Mouse (Mus musculus): ENCODE measurements around the gene Zscan2. TPM values are rescaled to one million over a fixed set of nuclear protein-coding genes. Genes with fewer than 3 reads are reported as not detected.

Zscan2 gene
- total and polyA plus RNA-seq, 3 experiments, result 0.82 to 3.7 (median 1.7) TPM

GRCm38 (mm10) chr7:80860227-80860626, 493 bp upstream of the Zscan2 start:
- Histone ChIP-seq H3K4me3 (replicated peaks in 1 of 3; ENCODE audit: low read depth in 2 of 3, low read length in 2 of 3, poor library complexity in 1 of 3) (peak overlapping the region; percentile 87 to 94 (median 88)), H3K79me2 (replicated peaks; ENCODE audit: control insufficient read depth, extremely low read depth, insufficient read depth, poor library complexity, severe bottlenecking) (no peaks in the 10 kb centered on the region), H3K9ac (ENCODE audit: insufficient read depth, low read depth) (peak overlapping the region; percentile 34; the same call in 1 of the 2 replicates), H3K27me3 (replicated peaks) (no peaks in the 10 kb centered on the region), H3K4me1 (ENCODE audit: control insufficient read depth in 1 of 2, insufficient read depth in 2 of 2) (peaks cover 2 to 35% of the 10 kb centered on the region in 2 experiments; a peak in 3 of 4 replicates), H3K36me3 (replicated peaks in 1 of 2; ENCODE audit: control insufficient read depth in 1 of 2, insufficient read depth in 1 of 2, low read length in 1 of 2) (peaks cover 2 to 17% of the 10 kb centered on the region in 2 experiments), H3K27ac (ENCODE audit: insufficient read depth, low read depth) (no peak overlapping the region), H3K4me2 (ENCODE audit: insufficient read depth, low read depth, poor library complexity, severe bottlenecking) (peak overlapping the region; percentile 82), H3K9me3 (replicated peaks; ENCODE audit: low read length) (no peaks in the 10 kb centered on the region)
- peak; percentile 69 for DNase-seq (ENCODE audit: extremely low read depth)
- dilution Hi-C loops (cut with MboI; ENCODE audit: extremely low pct_ligation_motif_present, extremely low pct_unique_long_range_greater_than_20kb, low sequenced_read_pairs) (no loop called here), in situ Hi-C loops (cut with MboI; ENCODE audit: low pct_ligation_motif_present, low pct_unique_long_range_greater_than_20kb, low sequenced_read_pairs) (no loop called here)
- TF ChIP-seq TCF12 (IDR thresholded peaks at IDR 0.05; ENCODE audit: low read depth, low read length) (no peak), SIN3A (IDR thresholded peaks at IDR 0.05; ENCODE audit: low read length) (peak; percentile 84), UBTF (IDR thresholded peaks at IDR 0.05; ENCODE audit: low read depth, low read length) (no peak), MXI1 (IDR thresholded peaks at IDR 0.05; ENCODE audit: low read depth, low read length) (peak; percentile 87; the same call in 1 of the 2 replicates), USF1 (IDR thresholded peaks at IDR 0.05; ENCODE audit: low read depth, low read length) (peak; percentile 62), MEF2A (IDR thresholded peaks at IDR 0.05; ENCODE audit: borderline replicate concordance, low read depth, low read length) (no peak), CTCF (conservative IDR thresholded peaks at IDR 0.05 in 1 of 2, IDR thresholded peaks at IDR 0.05 in 1 of 2; ENCODE audit: low read depth in 2 of 2, low read length in 2 of 2) (no peak), POLR2A (IDR thresholded peaks at IDR 0.05; ENCODE audit: low read depth, low read length) (no peak), POLR2AphosphoS2 (IDR thresholded peaks at IDR 0.05; ENCODE audit: low read depth, low read length) (no peak), MAX (IDR thresholded peaks at IDR 0.05; ENCODE audit: low read length) (peak; percentile 88)

GRCm38 (mm10) chr7:80862475-80862874, 1.8 kb downstream of the Zscan2 start:
- H3K4me2 ChIP-seq (ENCODE audit: insufficient read depth, low read depth, poor library complexity, severe bottlenecking), result no peak overlapping the region
- H3K27me3 ChIP-seq (replicated peaks), result no peaks in the 10 kb centered on the region
- H3K4me1 ChIP-seq (ENCODE audit: control insufficient read depth in 1 of 2, insufficient read depth in 2 of 2), result peaks cover 2 to 32% of the 10 kb centered on the region in 2 experiments; a peak in 3 of 4 replicates
- H3K9ac ChIP-seq (ENCODE audit: insufficient read depth, low read depth), result no peak overlapping the region
- H3K9me3 ChIP-seq (replicated peaks; ENCODE audit: low read length), result no peaks in the 10 kb centered on the region
- no peak overlapping the region for H3K27ac ChIP-seq (ENCODE audit: insufficient read depth, low read depth)
- no peak overlapping the region for H3K4me3 ChIP-seq (replicated peaks in 1 of 3; ENCODE audit: low read depth in 2 of 3, low read length in 2 of 3, poor library complexity in 1 of 3)
- dilution Hi-C loops (cut with MboI; ENCODE audit: extremely low pct_ligation_motif_present, extremely low pct_unique_long_range_greater_than_20kb, low sequenced_read_pairs) (no loop called here), in situ Hi-C loops (cut with MboI; ENCODE audit: low pct_ligation_motif_present, low pct_unique_long_range_greater_than_20kb, low sequenced_read_pairs) (no loop called here)
- no peaks in the 10 kb centered on the region for H3K79me2 ChIP-seq (replicated peaks; ENCODE audit: control insufficient read depth, extremely low read depth, insufficient read depth, poor library complexity, severe bottlenecking)
- DNase-seq (ENCODE audit: extremely low read depth), result peak; percentile 62
- H3K36me3 ChIP-seq (replicated peaks in 1 of 2; ENCODE audit: control insufficient read depth in 1 of 2, insufficient read depth in 1 of 2, low read length in 1 of 2), result peaks cover 2 to 27% of the 10 kb centered on the region in 2 experiments
- no peak for TF ChIP-seq ZNF384 (IDR thresholded peaks at IDR 0.05; ENCODE audit: low read depth, low read length)
- no peak for TF ChIP-seq NELFE (IDR thresholded peaks at IDR 0.05; ENCODE audit: low read depth, low read length)
- no peak for TF ChIP-seq ZC3H11A (IDR thresholded peaks at IDR 0.05; ENCODE audit: low read depth, low read length)
- no peak for TF ChIP-seq BHLHE40 (IDR thresholded peaks at IDR 0.05; ENCODE audit: low read depth, low read length)
- TF ChIP-seq E2F4 (IDR thresholded peaks at IDR 0.05; ENCODE audit: insufficient replicate concordance, low read depth, low read length), result no peak
- no peak for TF ChIP-seq KAT2A (IDR thresholded peaks at IDR 0.05; ENCODE audit: insufficient replicate concordance, low read length)
- TF ChIP-seq SIN3A (IDR thresholded peaks at IDR 0.05; ENCODE audit: low read length), result no peak
- TF ChIP-seq TCF12 (IDR thresholded peaks at IDR 0.05; ENCODE audit: low read depth, low read length), result no peak
- TF ChIP-seq MYC (IDR thresholded peaks at IDR 0.05; ENCODE audit: low read depth, low read length), result no peak
- no peak for TF ChIP-seq ETS1 (conservative IDR thresholded peaks at IDR 0.05; ENCODE audit: low read depth, low read length)
- TF ChIP-seq ELF1 (IDR thresholded peaks at IDR 0.05; ENCODE audit: low read depth, low read length), result no peak
- TF ChIP-seq USF2 (conservative IDR thresholded peaks at IDR 0.05; ENCODE audit: low read depth, low read length), result no peak
- no peak for TF ChIP-seq MXI1 (IDR thresholded peaks at IDR 0.05; ENCODE audit: low read depth, low read length)

Measured in CH12.LX (cell line).